Mouse (Mus musculus) embryo, embryonic 9.5 days (tissue): ENCODE data around the gene Nnmt.

Experiments
- DNase-seq: peaks from one replicate; pipeline ENCODE4 v3.0.0-alpha.2; 2017; ENCODE audit errors: extremely low spot score

Gene Nnmt

DNA sequence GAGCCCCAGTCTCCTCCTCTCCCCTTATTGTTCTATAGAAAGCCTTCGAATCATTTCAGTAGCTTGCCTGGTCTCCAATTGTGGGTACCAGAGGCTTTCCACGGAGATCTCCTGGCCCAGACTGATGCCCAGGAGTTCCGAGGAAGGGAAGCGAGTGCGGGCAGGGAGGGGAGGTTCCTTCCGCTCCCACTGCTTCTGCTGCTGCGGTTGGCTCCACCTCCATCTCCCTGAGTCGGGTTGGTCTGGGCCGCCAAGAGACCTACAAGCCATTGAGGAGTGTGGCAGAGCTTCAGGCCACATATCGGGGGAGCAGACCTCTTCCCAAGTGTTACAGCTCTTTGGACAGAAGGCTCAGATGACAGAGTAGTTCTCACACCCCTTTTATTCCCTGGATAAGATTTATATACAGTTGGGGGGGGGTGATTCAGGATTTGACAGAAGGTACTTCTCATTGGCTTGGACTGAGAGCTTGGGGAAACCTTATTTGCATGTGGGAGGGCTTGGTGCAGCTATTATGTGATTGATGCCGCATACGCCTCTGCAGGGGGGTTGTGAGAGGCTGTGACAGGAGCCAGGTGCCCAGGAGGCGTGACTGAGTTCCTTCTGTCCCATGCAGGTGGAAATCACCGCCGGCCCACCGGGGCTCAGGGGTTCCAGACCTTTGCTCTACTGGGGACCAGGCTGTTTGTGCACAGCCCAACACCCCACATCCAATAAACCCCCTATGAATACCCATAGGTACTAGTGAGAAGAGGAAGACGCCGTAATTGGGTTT is 30.8 kb upstream of the Nnmt start:
- DNase-seq = no peak

- no peak for DNase-seq
These were observed 28.2 kb upstream of the Nnmt start for GRCm38 (mm10) chr9:48633147-48633546.

DNA sequence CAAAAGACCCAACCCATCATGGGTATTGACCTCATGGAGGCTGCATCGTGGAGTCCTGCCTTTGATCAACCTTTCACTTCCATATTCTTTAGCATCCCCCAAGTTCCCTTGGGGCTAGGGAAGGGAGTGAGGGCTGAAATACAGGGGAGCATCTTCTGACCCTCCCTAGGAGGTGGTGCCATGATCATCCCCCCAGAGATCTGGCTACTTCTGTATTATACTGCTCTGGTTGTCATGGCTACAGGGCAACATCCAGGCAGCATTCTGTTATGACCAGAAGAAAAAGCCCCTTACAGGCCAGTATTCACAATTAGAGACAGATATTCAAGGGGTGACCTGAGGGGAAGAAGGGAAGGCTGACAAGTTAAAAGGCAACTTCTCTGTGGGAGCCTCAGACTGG is 14.3 kb upstream of the Nnmt start:
- DNase-seq = no peak

GRCm38 (mm10) chr9:48618589-48618988 is 13.6 kb upstream of the Nnmt start:
- DNase-seq = peak; percentile 84

DNA sequence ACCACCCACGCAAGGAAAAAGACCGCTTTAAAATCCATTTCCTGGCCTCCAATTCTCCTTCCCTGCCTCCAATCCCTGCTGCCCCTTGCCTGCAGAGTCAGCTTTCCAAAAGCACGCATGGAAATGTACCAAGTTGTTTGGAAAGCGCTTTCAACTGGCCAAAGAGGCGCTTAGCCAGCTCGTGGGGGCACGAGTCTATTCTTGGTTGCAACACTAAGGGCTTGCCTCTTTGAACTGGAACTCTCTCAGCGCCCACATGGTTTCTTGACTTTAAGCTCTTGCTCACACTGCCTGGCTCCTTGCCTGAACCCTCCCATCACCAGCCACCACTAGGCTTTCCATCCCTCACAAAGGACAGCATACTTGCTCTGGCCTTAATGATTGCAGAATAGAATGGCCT is 13.2 kb upstream of the Nnmt start:
- no peak for DNase-seq

DNA sequence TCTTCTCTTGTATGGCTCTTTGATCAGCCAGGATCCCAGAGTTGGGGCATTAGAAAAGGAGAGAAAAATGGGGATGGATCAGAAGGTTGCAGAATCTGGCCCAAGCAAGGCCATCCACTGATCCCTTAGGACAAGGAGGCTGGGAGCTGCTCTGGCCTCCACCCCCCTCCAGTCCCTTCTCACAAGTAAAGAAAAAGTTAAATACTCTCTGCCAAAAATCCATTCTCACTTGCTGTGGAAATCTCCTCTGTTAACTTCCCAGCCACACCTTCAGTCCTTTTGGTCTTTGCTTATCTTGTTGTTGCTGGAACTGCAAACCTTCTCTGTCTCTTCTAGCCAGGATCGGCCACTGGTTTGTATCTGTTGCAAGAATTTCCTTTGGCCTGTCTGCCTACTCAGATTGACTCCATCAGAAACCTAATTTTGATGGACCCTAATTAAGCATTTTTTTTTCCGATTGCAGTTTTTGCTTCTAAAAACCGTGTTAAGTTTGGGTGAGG is 12.6 kb upstream of the Nnmt start:
- no peak for DNase-seq

GRCm38 (mm10) chr9:48613221-48613620 is 8.3 kb upstream of the Nnmt start:
- DNase-seq = no peak

GRCm38 (mm10) chr9:48612542-48612941 is 7.6 kb upstream of the Nnmt start:
- DNase-seq = no peak

- DNase-seq = no peak
These were observed 6.1 kb upstream of the Nnmt start for GRCm38 (mm10) chr9:48611032-48611431.

GRCm38 (mm10) chr9:48609734-48610133 is 4.8 kb upstream of the Nnmt start:
- no peak for DNase-seq

DNA sequence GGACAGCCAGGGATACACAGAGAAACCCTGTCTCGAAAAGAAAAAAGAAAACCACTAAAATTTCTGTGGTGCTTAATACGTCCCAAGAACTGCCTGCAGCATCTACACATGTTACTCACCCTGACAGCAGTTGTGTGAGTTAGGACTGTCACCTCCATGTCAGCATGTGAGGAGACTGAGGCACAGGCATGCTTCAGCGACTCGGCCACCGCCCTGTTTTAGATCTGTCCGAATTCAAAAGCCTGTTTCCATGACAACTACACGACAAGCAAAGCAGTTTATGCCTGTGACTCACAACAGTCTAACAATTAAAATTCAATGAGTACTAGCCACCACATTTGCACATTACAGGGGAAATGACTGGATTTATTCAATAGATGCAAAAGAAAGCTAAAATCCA is 2.5 kb upstream of the Nnmt start:
- no peak for DNase-seq

GRCm38 (mm10) chr9:48606171-48606570 is 1.2 kb upstream of the Nnmt start:
- DNase-seq = no peak

- DNase-seq = no peak
These were observed 744 bp upstream of the Nnmt start for GRCm38 (mm10) chr9:48605697-48606096.

GRCm38 (mm10) chr9:48604226-48604625 is 727 bp downstream of the Nnmt start:
- no peak for DNase-seq

GRCm38 (mm10) chr9:48600881-48601280 is 4.1 kb downstream of the Nnmt start:
- DNase-seq = no peak

DNA sequence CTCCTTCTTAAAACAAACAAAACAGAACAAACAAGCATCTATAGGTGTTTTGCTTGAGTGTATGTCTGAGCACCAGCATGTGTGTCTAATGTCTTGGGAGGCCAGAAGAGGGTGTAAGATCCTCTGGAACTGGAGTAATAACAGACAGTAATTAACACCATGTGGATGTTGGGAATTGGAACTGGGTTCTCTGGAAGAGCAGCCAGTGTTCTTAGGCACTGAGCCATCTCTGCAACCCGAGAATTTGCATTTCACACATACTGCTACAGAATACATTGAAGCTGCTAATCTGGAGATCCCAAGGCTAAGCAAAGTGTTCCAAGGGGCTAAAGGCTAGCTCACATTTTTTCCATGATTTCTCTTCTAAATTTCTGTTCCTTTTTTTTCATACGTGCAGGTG is 4.9 kb downstream of the Nnmt start:
- no peak for DNase-seq

DNA sequence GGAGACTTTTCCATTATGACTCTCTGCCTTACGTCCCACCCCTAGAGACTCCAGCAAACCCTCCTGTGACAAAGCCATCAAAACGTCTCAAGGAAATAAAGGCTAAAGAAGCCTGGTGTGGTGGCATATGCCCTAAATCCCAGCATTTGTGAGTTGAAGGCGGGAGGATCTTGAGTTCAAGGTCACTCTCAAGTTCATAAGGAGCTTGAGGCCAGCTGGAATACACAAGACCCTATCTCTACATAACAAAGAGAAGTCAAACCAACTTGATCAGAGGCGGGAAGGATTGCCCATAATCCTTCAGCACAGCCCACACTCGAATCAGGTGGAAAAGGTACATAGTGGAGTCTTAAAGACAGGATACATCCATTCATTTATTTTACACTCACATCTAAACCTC is 7.5 kb downstream of the Nnmt start:
- DNase-seq = no peak

GRCm38 (mm10) chr9:48596924-48597323 is 8.0 kb downstream of the Nnmt start:
- DNase-seq = no peak

DNA sequence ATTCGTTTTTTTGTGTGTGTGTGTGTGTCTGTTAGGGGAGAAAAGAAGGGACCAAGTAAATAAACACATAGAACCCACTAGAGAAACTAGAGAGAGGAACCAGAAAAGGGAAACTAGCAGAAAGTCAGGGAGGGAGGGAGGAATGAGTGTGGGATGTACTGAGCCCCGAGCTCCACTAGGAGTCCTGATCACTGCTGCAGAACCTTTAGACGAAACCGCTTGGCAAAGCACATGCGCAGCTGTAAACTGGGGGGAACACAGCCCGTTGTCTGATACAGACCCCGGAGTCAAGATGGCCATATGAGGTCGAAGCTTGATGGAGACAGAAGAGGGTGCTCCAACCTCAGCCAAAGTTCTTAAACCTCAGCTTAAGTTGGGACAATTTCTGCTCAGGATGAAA is 11.0 kb downstream of the Nnmt start:
- DNase-seq = no peak

DNA sequence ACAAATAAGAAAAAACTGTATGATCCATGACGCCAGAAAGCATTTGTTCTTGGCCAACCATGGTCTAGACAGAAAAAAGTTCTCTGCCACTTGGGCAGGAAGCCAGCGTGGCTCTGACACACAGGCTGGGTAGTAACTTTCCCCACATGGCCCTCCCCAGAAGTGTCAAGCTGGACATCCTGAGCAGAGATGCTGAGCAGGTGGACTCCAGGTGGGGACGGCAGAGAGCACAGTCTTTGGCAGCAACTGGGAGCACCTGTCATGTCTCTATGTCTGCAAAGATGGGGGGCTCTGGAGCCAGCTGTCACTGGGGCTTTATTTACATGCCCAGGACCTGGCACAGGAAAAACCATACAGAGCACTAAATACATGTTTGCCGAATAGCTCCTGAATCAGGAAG is 14.3 kb downstream of the Nnmt start:
- DNase-seq = no peak

GRCm38 (mm10) chr9:48586332-48586731 is 18.6 kb downstream of the Nnmt start:
- DNase-seq = peak; percentile 49

DNA sequence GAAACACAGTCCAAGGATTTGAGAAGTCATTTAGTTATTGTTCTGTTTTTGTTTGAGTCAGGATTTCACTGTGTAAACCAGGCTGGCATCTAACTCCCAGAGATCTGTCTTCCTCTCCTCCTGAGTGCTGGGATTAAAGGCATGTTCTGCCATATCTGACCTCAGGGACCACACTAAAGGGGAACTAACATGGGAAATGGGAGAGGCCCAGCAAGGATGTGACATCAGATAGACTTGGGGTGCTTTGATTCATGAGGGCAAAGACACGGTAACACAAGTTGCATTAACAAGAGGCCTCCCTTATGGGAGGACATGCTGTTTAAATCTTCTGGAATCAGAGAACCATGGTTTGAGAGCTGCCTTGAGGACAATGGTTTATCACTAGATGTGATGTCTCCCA is 24.1 kb downstream of the Nnmt start:
- DNase-seq = no peak

GRCm38 (mm10) chr9:48562388-48562787 is 42.6 kb downstream of the Nnmt start:
- DNase-seq = no peak
